Mouse (Mus musculus): ENCODE measurements around the gene Ubald1.

- TF ChIP-seq CTCF (IDR thresholded peaks at IDR 0.05; ENCODE audit: extremely low read depth, insufficient read depth, insufficient read length, insufficient replicate concordance) (peak; percentile 91), POLR2A (IDR thresholded peaks at IDR 0.05; ENCODE audit: low read depth, low read length) (no peak)
Observed at GRCm38 (mm10) chr16:4862863-4863483, 17.1 kb downstream of the Ubald1 start.

Data from spleen, adult 2 months (tissue).